Mouse (Mus musculus) erythroblast, adult 5-6 weeks (primary cell): Measurements from ENCODE around the gene Ppef1. TPM values are rescaled to one million over a fixed set of nuclear protein-coding genes. Genes with fewer than 3 reads are reported as not detected.
"Not testable (repeated sequence)": the region's sequence is repeated elsewhere in the genome, so short reads cannot be mapped to it uniquely, and the experiment has no call there.

ENCODE experiments used
- ATAC-seq: replicated peaks from 2 replicates; pipeline ENCODE4 v1.8.0; 2016; ENCODE audit warnings: moderate number of reproducible peaks, mild to moderate bottlenecking, moderate TSS enrichment, inconsistent platforms; ENCODE audit not compliant: poor library complexity, low FRiP score, severe bottlenecking
- total RNA-seq, 2 experiments: library from RNA; stranded (forward) in 1 of 2; stranded (reverse) in 1 of 2; fragments of 150-400 nt in 1 of 2; fragments of 200-764, 138-1000 nt in 1 of 2; gene quantifications; 2 replicates each; pipeline versions ENCODE4 v1.2.3 to v1.2.4; 2015 to 2017; ENCODE audit warnings: low replicate concordance in 2 of 2

Gene Ppef1
- total RNA-seq (2015; ENCODE audit: low replicate concordance) (not detected in 2 replicates), total RNA-seq (2017; ENCODE audit: low replicate concordance) (not detected in 2 replicates)

DNA sequence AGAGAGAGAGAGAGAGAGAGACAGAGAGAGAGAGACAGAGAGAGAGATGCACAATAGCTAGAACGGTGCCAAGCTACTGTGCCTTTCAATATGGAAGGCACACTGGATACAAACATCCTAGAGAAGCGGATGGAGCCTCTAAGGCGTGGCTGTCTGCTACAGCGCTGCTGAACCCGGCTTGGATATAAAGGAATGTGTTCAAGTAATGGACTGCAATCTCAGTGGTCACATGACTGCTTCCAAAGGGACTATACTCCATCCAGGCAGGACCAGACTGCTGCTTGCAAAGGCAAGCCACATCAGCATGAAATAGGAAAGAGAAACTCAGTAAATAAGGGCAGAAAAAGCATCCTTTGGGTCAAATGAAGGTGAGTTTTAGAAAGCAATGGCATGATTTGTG is at the start of gene Ppef1:
TSS of gene Ppef1 (minus strand) at position 116 of the 400 bp plus-strand sequence.
- ATAC-seq = no peak

- ATAC-seq = no peak
Observed at GRCm38 (mm10) chrX:160782276-160782675, 46.7 kb upstream of the Ppef1 start.

DNA sequence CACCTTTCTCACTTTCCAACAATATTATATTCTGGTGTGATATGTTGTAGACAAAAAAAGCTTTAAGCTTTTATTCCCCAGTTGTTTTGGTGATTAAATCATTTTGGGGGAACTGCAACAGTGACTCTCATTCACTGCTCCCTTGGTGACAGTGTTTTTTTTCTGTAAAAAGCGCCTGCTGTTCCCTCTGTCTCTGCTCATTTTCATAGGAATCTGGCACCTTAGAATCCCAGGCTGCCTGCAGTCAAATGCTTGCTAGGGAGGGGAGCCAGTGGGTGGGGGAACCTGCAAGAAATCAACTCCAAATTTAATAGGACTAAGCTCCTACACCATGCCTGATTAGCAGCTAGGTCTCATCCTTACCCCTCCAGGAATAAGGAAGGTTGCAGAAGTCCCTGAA is 37.5 kb upstream of the Ppef1 start:
- no peak for ATAC-seq

DNA sequence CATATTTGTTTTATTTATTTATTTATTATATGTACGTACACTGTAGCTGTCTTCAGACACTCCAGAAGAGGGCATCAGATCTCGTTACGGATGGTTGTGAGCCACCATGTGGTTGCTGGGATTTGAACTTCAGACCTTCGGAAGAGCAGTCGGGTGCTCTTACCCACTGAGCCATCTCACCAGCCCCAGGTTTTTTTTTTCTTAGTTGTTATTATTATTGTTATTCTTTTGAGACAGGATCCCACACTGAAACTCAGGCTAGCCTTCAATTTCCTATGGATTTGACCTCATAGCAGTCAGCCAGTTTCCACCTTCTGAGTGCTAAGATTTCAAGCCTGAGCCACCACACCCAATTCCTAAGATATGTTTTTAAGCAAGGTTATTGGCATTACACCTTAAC is 34.1 kb upstream of the Ppef1 start:
- ATAC-seq = not testable (repeated sequence)

DNA sequence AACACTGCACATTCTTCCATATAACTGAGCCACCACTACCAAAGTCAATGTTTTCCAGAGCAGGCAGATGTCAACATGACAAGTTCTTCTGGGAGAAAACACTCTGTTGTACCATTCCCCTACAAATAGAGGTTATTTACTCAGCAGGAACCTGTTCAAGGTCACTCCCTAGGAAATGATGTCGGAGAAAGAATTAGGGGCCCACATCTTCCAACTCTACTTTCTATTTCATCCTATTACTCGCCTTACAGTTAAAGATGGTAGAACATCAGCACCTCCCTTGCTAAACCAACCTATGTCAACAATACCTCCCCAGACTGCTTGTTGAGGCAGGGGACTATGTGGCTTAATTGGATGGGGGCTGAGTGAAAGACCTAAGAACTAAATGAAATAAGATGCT is 32.1 kb upstream of the Ppef1 start, which contains the start of gene Rs1:
TSS of gene Rs1 (plus strand) at position 301 of the 400 bp plus-strand sequence.
- no peak for ATAC-seq

DNA sequence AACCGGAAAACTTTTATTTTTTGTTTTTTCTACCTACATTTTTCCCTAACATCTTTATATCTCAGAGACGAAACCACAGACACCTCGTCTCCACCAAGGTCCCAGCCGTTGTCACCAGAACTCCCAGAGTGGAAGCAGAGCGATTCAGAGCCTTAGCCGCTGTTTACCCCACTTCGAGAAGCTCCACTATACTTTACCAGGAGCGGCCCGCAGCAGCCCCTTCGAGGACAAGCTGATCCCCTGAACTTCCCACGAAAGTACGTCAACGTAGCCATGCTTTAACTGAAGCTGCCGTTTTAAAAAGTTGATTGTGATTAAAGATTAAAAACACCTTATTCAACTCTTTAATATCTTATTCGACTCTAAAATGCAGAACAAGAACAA is 30.7 kb upstream of the Ppef1 start:
- peak; percentile 83 for ATAC-seq

DNA sequence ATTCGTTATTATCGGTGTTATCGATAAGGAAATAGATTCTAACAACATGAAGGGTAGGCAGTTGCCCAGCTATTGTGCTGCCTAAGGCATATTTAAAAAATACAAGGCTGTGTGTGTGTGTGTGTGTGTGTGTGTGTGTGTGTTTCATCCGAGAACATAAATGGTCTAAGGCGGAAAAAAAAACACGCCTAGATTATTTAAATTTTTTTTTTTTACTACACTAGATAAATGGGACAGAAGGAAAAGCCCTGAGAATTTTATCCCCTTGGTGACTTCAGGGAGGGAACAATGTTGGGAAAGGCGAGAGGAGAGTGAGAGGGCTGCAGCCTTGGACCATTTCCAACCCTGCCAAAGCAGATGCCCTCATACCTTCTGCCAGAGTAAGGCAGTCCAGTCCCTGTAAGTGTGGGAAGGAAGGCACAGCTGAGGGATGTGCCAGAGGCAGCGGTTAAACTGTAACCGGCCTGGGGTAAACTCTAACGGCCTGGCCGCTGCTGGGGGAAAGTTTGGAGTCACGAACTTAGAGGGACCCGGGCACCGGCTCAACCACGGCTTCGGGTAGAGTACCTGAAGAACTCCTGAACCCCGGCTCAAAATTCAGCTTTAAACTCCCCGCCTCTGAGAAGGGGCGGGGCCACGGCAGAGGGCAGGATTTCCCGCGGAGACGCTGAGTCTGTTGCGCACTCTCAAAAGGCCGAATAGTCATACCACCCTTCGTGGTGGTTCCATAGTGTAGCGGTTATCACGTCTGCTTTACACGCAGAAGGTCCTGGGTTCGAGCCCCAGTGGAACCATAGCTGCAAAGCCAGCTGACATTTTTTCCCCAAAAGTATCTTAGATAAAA is 30.0 kb upstream of the Ppef1 start:
- peak; percentile 97 for ATAC-seq

DNA sequence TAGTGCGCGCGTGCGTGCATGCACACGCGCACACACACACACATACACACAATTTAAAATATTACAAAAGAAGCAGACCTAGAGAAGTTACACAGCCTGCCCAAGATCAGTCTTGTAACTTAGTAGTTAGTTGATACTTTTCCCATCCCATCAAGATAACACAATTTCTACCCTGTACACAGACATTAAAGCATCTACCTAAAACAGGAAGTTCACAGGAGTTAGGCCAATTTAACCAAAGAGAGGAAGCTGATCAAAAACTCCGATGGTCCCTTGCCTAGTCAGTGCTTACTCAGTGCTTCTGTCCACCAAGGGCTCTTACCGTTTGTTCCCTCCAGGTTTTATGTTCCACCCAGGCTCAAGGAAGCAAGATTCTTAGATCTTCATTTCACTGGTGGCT is 15.2 kb upstream of the Ppef1 start:
- no peak for ATAC-seq

DNA sequence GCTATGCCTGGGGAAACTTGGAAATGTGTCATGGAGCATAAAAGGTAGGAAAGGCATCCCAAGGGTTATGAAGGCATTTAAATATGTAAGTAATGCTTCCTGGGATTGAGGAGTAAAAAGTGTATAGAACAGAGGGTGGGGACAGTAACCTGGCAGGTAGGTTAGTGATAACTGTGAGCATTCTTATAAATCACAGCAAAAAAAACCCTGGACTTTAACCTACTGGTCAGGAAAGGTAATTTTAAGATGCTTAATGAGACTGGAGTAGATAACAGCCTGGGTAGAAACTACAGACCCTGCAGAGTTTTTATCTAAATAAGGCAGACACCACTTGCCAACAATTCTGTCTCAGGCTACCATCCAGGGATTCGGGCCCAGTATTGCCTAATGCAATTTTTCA is 13.1 kb upstream of the Ppef1 start:
- ATAC-seq = no peak

DNA sequence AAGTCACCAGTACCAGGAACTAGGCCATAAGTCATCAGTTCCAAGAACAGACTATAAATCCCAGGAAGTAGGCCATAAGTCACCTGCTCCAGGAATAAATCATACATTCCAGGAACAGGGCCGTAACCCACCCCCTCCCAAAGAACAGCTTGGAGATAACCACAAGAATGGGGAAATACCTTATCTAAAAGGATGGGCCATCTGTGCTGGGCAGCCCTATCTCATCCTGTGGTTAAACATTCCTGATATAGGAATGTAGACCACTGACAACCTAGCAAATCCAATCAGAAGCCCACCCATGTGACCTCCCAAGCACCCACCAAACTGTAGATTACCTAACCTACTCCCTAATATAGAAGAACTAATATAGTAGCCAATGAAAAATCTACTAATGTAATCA is 9.8 kb upstream of the Ppef1 start:
- no peak for ATAC-seq

DNA sequence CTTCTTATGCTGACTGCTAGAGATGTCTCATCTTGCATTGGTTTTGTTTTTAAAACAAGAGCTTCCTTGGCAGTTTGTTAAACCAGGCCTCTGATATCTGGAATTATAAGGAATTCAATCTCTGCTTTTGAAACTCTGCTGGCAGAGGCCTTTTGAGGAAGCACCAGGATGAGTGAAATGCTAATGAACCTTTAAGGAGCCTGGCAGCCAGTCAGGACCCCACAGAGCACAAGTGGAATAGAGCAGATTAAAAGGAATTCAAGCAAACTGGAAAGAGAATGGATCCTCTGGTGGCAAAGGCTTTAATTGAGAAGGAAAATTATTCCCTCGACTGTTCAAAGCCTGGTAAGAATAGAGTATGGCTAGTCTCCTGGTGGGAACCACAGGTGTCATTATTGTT is 36.4 kb downstream of the Ppef1 start:
- no peak for ATAC-seq

- no peak for ATAC-seq
Observed at GRCm38 (mm10) chrX:160691559-160691958, 44.0 kb downstream of the Ppef1 start.

DNA sequence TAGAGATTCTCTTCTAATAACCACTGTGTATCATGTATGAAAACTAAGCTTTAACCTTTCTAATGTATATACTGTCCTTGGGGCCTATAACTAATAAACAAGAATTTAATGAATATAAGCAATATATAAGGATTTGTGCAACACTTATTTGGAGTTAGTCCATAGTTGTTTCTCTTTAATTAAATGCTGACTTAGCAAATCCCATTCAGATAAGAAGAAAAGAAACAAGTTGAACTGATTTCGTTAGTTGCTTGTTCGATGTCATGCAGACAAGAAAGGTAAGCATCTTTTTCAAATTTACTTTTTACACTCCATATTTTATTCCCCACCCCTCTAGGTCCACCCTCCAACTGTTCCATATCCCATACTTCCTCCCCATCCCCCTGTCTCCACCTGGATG is 45.5 kb downstream of the Ppef1 start:
- no peak for ATAC-seq

- no peak for ATAC-seq
Observed at GRCm38 (mm10) chrX:160669992-160670391, 65.6 kb downstream of the Ppef1 start.

GRCm38 (mm10) chrX:160610882-160611644 is 124.5 kb downstream of the Ppef1 start:
- no peak for ATAC-seq

GRCm38 (mm10) chrX:160610482-160610881 is 125.1 kb downstream of the Ppef1 start:
- ATAC-seq = no peak

DNA sequence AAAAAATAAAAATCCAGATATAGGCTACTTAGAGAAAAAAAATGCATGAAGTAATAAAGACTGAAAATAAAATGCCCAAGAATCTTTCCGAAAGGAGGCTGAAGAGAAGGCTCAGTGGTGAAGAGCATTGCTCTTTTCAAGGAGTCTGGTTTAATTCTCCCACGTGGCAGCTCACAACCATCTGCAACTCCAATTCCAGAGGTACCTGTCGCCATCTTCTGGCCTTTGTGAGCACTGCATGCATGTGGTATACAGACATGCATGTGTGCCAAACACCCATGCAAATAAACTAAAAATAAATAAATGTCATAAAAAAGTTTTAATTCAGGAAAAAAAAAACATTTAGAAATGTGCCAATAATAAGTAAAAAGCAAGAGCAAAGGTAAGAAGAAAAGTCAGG is 125.7 kb downstream of the Ppef1 start:
- no peak for ATAC-seq

DNA sequence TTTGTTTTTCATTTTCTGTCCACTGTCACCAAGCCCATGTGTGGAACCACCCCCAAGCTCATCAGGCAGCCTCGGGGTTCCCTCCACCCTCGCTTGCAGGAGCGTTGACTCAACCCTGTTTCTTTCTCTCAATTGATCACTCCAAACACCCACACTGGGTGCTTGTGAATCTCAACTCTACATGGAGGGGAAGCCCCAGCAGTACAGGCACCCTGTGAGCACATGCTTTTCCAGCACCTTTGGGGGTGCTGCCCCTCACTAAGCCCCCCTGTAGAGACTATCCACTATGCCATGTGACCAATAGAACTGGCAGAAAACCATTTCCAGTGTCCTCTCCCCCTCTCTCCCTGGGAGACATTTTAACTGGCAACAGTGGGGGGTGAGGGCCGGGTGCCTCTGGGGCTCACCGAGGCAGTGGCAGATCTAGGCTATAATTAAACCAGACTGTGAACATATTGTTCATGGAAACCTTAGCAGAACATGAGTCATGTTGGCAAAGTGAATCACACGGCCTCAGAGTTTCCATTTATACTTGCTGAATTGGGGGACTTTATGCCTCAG is 131.5 kb downstream of the Ppef1 start:
- ATAC-seq = no peak

GRCm38 (mm10) chrX:160603316-160603715 is 132.2 kb downstream of the Ppef1 start:
- ATAC-seq = no peak

DNA sequence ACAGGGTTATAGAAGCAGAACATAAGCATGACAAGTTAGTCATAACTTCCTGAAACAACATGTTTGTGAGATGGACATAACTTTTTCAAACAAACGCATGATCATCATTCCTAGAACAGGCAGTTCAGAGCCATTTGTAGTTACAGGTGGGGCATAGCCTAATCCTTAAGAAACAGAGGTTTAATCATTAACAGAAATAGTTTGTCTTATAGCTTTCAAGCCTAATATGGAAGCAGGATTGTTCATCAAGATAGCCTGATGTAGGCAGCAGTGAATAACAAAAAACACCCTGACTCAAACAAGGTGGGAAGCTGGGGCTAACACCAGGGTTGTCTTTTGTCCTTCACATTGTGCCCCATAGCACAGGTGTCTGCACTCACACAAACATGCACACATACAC is 132.8 kb downstream of the Ppef1 start:
- ATAC-seq = no peak

GRCm38 (mm10) chrX:160601053-160601452 is 134.5 kb downstream of the Ppef1 start:
- no peak for ATAC-seq
